Mouse (Mus musculus): ENCODE data around the gene Adcy5.

- no peak for TF ChIP-seq CTCF (IDR thresholded peaks at IDR 0.05; ENCODE audit: control insufficient read depth, insufficient read depth, low read length)
- no peak for TF ChIP-seq POLR2A (IDR thresholded peaks at IDR 0.05; ENCODE audit: borderline replicate concordance, control insufficient read depth, low read depth, low read length)
Observed at GRCm38 (mm10) chr16:35206426-35206825, 51.7 kb downstream of the Adcy5 start.
